Mouse (Mus musculus) C2C12 (cell line): ENCODE data around the gene Spcs2. TPM values are rescaled to one million over a fixed set of nuclear protein-coding genes. Genes with fewer than 3 reads are reported as not detected.

Experiments
- H3K27me3 ChIP-seq: one replicate; pipeline ENCODE4 v1.6.1; 2011; ENCODE audit not compliant: control insufficient read depth, insufficient read depth, insufficient read length
- H3K36me3 ChIP-seq: one replicate; pipeline ENCODE4 v1.6.1; 2011; ENCODE audit not compliant: control insufficient read depth, insufficient read depth
- H3K4me3 ChIP-seq: one replicate; pipeline ENCODE4 v1.5.1; 2011; ENCODE audit warnings: mild to moderate bottlenecking, control low read depth; ENCODE audit not compliant: poor library complexity, insufficient read depth, severe bottlenecking
- H3K79me2 ChIP-seq: one replicate; pipeline ENCODE4 v1.6.1; 2011; ENCODE audit not compliant: control insufficient read depth, insufficient read depth
- H3K79me3 ChIP-seq: one replicate; pipeline ENCODE4 v1.6.1; 2011; ENCODE audit warnings: low read depth, control low read depth
- H3ac ChIP-seq: one replicate; pipeline ENCODE3; 2011; ENCODE audit warnings: low read depth; ENCODE audit not compliant: control insufficient read depth, insufficient read length
- CEBPB ChIP-seq: IDR thresholded peaks from one replicate; pipeline ENCODE4 v1.6.1; 2011; ENCODE audit warnings: low read depth, mild to moderate bottlenecking, control low read depth, moderate library complexity
- CTCF ChIP-seq: IDR thresholded peaks from one replicate; pipeline ENCODE4 v1.5.1; 2011; ENCODE audit not compliant: control insufficient read depth, insufficient read depth, insufficient read length
- FOSL1 ChIP-seq: IDR thresholded peaks from one replicate; pipeline ENCODE4 v1.8.0; 2011; ENCODE audit warnings: mild to moderate bottlenecking, low read length; ENCODE audit not compliant: poor library complexity, insufficient read depth, severe bottlenecking
- MAX ChIP-seq: IDR thresholded peaks from one replicate; pipeline ENCODE4 v1.6.1; 2011; ENCODE audit warnings: mild to moderate bottlenecking, control low read depth
- MYOD1 ChIP-seq: IDR thresholded peaks from one replicate; pipeline ENCODE4 v1.6.1; 2011; ENCODE audit warnings: low read depth; ENCODE audit not compliant: control insufficient read depth, insufficient read length
- MYOG ChIP-seq: IDR thresholded peaks from one replicate; pipeline ENCODE4 v1.6.1; 2011; ENCODE audit not compliant: control insufficient read depth, insufficient read length; ENCODE audit errors: extremely low read depth
- USF1 ChIP-seq: IDR thresholded peaks from one replicate; pipeline ENCODE4 v1.6.1; 2011; ENCODE audit warnings: low read depth, mild to moderate bottlenecking, control low read depth, moderate library complexity
- polyA plus RNA-seq: library from polyadenylated mRNA; unstranded; fragments of >200 nt; fragmentation: generic; extraction: Trizol; gene quantifications from one replicate; pipeline ENCODE4 v1.2.1, GENCODE M21; 2012; ENCODE audit warnings: missing spikeins

Gene Spcs2
- polyA plus RNA-seq, 1 experiment: 152 TPM

DNA sequence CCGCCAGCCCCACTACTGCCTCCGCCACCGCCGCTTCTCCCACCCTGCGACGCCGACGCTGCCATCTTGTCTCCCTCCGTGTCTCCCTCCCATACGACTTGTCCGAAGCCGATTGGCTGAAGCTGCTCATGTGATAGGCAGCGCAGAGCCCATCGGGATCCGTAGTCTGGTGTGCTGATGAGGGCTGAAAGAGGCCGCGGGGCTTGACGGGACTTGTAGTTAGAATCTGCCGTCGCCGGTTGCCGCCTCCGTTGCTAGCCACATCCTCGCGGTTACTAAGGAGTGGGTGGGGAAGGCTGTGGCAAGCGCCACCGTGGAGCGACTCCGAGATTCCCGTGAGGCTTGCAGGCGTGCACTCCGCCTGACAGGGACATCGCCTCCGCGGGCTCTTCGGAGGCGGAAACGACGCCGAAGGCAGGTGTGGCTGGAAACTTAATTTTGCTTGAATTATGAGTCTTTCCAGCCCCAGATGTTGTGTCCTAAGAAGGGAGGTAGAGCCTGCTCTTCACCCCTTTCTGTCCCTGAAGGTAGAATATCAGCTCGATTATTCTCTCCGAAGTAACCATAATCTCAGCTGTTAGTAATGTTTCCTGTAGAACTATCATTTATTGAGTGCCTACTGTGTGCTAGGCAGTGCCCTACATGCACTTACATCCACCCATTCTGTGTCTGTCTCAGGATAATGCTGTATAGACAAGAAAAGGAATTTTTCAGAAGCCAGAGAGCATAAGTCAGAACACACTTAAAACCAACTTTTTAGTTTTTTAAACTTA is 4.3 kb downstream of the Spcs2 start, which contains the start of gene Xrra1:
Xrra1 (plus strand) TSS at position 304 of the 773 bp plus-strand sequence.
- peak within 1 kb of the TSS; percentile 60 for H3K4me3 ChIP-seq
- peaks cover 12% of the 10 kb centered on the region for H3K36me3 ChIP-seq
- TF ChIP-seq MAX (peak; percentile 85), USF1 (peak; percentile 96), CEBPB (no peak), MYOG (no peak), FOSL1 (no peak), MYOD1 (no peak)
- peaks cover 38% of the 10 kb centered on the region for H3K79me3 ChIP-seq
- peaks cover 46% of the 10 kb centered on the region for H3K79me2 ChIP-seq
- H3K27me3 ChIP-seq: no peaks in the 10 kb centered on the region
- H3ac ChIP-seq: peak within 1 kb of the TSS; percentile 69

DNA sequence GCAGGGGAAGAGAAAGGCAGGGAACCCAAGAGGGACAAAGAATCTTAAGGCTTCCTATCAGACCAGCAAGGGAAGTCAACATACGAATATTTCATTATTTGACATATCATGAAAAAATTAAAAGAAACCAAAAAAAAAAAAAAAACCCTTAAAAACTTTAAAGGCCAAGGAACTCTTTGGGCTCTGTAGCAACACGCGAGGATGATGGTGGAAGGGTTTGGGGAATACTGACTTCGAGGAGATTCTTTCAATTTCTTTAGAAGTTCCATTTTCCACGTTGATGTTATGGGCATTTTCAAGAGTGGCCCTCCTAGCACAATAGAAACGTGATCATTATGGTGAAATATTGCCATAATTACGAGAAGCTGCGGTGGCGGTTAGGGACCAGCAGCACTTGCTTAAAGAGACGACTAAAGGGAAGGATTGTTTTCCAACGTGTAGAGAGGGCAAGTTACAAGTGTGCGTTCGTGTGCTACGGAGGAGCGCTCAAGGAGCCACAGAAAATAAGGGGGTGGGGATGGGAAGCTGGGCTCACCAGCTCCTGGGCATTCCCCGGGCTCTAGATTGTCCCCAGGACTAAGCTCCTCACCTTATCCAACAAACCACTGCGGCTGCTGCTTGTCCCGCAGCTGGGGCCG is 5.0 kb downstream of the Spcs2 start:
- TF ChIP-seq USF1: no peak
- TF ChIP-seq CTCF: no peak
- TF ChIP-seq MYOG: no peak
- no peak for TF ChIP-seq FOSL1
- no peak for TF ChIP-seq MAX
- no peak for TF ChIP-seq CEBPB
- TF ChIP-seq MYOD1: no peak
- Histone ChIP-seq H3K27me3 (no peaks in the 10 kb centered on the region), H3K36me3 (peaks cover 18% of the 10 kb centered on the region), H3K79me3 (peaks cover 44% of the 10 kb centered on the region), H3K79me2 (peaks cover 53% of the 10 kb centered on the region), H3K4me3 (peak overlapping the region; percentile 60), H3ac (peak overlapping the region; percentile 69)

DNA sequence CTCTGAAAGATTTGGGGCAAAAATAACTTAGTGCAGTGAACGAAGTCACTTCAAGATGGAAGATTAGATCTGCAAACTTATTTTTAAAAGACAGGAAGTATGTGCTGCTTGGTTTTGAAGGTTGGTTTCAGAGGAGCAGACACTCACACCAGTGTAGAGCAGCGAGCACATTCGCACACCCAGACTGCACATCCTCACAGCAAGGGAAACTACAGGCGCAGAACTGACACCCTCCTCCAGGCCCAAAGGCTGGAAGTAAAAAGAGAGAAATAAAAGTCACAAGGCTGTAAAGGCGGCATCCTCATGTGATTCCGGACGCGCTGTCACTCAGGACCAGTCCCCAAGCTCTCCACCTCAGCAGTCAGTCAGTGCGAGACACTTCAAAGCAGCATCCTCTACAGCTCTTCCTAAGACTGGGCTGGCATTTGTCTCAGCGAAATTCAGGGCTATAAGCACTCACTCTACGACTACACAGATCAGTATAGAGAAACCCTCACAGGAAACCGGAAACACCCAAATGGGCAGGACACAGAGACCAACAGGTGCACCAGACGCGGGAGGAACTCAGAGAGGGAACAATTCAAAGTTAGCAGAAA is 6.9 kb downstream of the Spcs2 start:
- H3K36me3 ChIP-seq: peaks cover 30% of the 10 kb centered on the region
- no peak overlapping the region for H3ac ChIP-seq
- TF ChIP-seq CTCF: no peak
- no peak for TF ChIP-seq CEBPB
- TF ChIP-seq FOSL1: no peak
- TF ChIP-seq USF1: no peak
- no peak for TF ChIP-seq MAX
- TF ChIP-seq MYOG: no peak
- TF ChIP-seq MYOD1: no peak
- H3K79me3 ChIP-seq: peaks cover 56% of the 10 kb centered on the region
- H3K79me2 ChIP-seq: peaks cover 72% of the 10 kb centered on the region
- H3K27me3 ChIP-seq: no peaks in the 10 kb centered on the region
- no peak overlapping the region for H3K4me3 ChIP-seq

DNA sequence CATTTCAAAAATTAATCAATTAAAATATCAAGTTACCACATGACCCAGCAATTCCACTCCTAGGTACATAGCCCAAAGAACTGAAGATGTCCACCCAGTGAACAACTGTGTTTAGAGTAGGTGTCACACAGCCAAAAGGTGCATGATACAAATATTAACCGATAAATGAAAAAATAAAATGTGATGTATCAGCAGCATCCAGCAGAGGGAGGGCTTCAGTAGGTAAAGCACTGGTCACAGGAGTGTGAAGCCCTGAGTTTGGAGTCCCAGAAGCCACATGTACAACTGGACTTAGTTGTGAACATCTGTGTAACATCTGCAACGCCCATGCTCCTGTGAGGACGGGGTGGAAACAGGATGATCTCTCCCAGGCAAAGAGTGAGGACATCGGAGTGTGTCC is 9.0 kb downstream of the Spcs2 start:
- H3K79me3 ChIP-seq: peaks cover 62% of the 10 kb centered on the region
- no peak for TF ChIP-seq MYOD1
- TF ChIP-seq MAX: no peak
- TF ChIP-seq CEBPB: no peak
- TF ChIP-seq FOSL1: no peak
- no peak for TF ChIP-seq MYOG
- TF ChIP-seq CTCF: no peak
- TF ChIP-seq USF1: no peak
- no peaks in the 10 kb centered on the region for H3K27me3 ChIP-seq
- no peak overlapping the region for H3ac ChIP-seq
- H3K79me2 ChIP-seq: peaks cover 82% of the 10 kb centered on the region
- H3K4me3 ChIP-seq: no peak overlapping the region
- peaks cover 30% of the 10 kb centered on the region for H3K36me3 ChIP-seq

DNA sequence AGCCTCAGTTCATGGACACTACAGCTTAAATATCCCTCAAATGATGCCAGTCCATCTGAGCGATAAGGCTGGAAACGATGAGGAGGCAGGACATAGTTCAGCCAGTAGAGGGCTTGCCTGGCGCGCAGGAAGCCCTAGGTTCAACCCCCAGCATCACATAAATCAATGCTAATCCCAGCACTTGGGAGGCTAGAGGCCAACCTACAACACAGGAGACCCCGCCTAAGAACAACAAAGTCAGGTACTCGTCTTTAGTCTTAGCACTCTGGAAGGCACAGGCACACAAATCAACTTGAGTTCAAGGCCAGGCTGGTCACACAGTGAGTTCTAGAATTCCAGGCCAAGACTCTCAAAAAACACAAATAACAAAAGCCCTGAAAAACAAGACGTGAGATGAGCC is 9.9 kb downstream of the Spcs2 start:
- peaks cover 37% of the 10 kb centered on the region for H3K36me3 ChIP-seq
- H3K79me2 ChIP-seq: peaks cover 79% of the 10 kb centered on the region
- no peak overlapping the region for H3ac ChIP-seq
- peaks cover 60% of the 10 kb centered on the region for H3K79me3 ChIP-seq
- TF ChIP-seq CTCF (no peak), MAX (no peak), FOSL1 (no peak), CEBPB (no peak), USF1 (no peak), MYOG (no peak), MYOD1 (no peak)
- H3K4me3 ChIP-seq: no peak overlapping the region
- H3K27me3 ChIP-seq: no peaks in the 10 kb centered on the region
